Mouse (Mus musculus) lung, adult 2 months (tissue): Measurements from ENCODE around the gene Gm49450.

Source experiments
- CTCF ChIP-seq: fragments of 200-500 bp; IDR thresholded peaks from 2 replicates; pipeline ENCODE4 v1.5.1; 2011; ENCODE audit warnings: mild to moderate bottlenecking, low read length, control low read depth; ENCODE audit not compliant: insufficient read depth
- POLR2A ChIP-seq: fragments of 200-500 bp; IDR thresholded peaks from 2 replicates; pipeline ENCODE4 v1.6.1; 2011; ENCODE audit warnings: low read depth, mild to moderate bottlenecking, control low read depth, low read length, borderline replicate concordance; ENCODE audit errors: extremely low read depth

DNA sequence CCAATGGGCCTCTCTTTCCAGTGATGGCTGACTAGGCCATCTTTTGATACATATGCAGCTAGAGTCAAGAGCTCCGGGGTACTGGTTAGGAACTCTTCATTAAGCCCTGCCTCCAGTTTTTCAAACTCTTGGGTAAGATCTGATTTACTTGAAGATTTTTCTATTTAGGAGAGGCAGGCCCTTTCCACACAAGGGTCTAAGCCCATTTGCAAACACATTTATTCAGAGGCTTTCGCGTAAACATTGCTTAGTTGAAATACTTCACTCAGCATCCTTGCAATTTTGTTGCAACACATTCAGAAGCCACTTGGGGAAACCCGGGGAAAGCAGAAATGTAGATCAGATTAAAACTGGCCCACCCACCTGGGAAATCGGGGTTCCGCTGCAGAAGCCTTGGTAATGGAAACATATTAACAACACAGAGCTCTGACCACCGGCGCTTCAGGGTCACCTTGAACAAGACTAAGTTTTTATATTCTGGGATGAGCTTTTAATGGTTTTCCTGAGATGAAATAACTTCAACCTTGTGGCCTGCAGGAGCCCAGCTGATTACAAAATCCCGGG lies 41.7 kb upstream of the Gm49450 start:
- TF ChIP-seq POLR2A (no peak), CTCF (no peak)
